Mouse (Mus musculus) bone marrow macrophage, adult 2 months (primary cell): ENCODE measurements at regions not wholly inside any gene's neighbourhood (a gene's known extent, or its start where the extent isn't known, plus 50 kb on each side); places are given as distances from the start of the nearest gene placed in this dataset.

Source experiments
- CTCF ChIP-seq: IDR thresholded peaks from 2 replicates; pipeline ENCODE4 v1.5.1; 2012; ENCODE audit warnings: low read depth, mild to moderate bottlenecking, low read length, moderate library complexity
- POLR2A ChIP-seq: IDR thresholded peaks from 2 replicates; pipeline ENCODE4 v1.6.1; 2012; ENCODE audit warnings: mild to moderate bottlenecking, low read depth, low read length, borderline replicate concordance

DNA sequence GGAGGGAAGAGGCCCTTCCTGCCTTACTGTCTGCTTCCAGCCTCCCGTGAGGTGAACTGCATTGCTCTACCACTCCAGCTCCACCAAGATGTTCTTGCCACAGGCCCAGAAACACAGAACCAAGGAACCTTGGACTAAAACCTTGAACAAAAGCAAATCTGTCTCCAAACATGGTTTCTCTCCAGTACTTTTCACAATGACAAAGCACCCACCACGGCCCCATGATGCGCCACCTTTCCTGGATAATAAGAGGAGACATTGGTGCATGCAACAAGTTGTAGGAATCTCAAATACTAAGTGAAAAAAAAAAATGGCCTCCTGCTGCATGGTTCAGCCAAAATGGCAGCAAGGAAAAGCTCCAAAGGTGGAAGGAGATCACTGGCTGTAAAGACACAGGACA, 172.6 kb downstream of the Rps15a start:
- TF ChIP-seq CTCF (no peak), POLR2A (no peak)
